Mouse (Mus musculus) bone marrow, adult 2 months (tissue): ENCODE measurements at regions not wholly inside any gene's neighbourhood (a gene's known extent, or its start where the extent isn't known, plus 50 kb on each side); places are given as distances from the start of the nearest gene placed in this dataset.

ENCODE experiments used
- H3K27ac ChIP-seq: fragments of 200-500 bp; 2 replicates; pipeline ENCODE4 v1.5.1; 2012; ENCODE audit warnings: low read depth, mild to moderate bottlenecking, control low read depth, inconsistent platforms, low read length; ENCODE audit not compliant: control insufficient read depth, poor library complexity, insufficient read depth
- H3K4me1 ChIP-seq: fragments of 200-500 bp; 2 replicates; pipeline ENCODE4 v1.6.1; 2011; ENCODE audit warnings: low read length; ENCODE audit not compliant: control insufficient read depth, insufficient read depth
- H3K4me3 ChIP-seq: fragments of 200-500 bp; replicated peaks from 2 replicates; pipeline ENCODE3; 2011; ENCODE audit warnings: mild to moderate bottlenecking, low read depth, low read length, control low read depth; ENCODE audit not compliant: control insufficient read depth
- CTCF ChIP-seq: fragments of 200-500 bp; IDR thresholded peaks from 2 replicates; pipeline ENCODE4 v1.5.1; 2011; ENCODE audit warnings: low read length, control low read depth; ENCODE audit not compliant: control insufficient read depth, insufficient read depth
- POLR2A ChIP-seq: fragments of 200-500 bp; IDR thresholded peaks from 2 replicates; pipeline ENCODE4 v1.6.1; 2011; ENCODE audit warnings: low read depth, mild to moderate bottlenecking, control low read depth, low read length, borderline replicate concordance; ENCODE audit not compliant: control insufficient read depth
- WGBS: fragments of 180-500 bp; shearing (Covaris S2); methylation state at CpG from one replicate; pipeline ENCODE4 v1.1.7; 2018; 5-methylcytosine and 5-hydroxymethylcytosine counted together

DNA sequence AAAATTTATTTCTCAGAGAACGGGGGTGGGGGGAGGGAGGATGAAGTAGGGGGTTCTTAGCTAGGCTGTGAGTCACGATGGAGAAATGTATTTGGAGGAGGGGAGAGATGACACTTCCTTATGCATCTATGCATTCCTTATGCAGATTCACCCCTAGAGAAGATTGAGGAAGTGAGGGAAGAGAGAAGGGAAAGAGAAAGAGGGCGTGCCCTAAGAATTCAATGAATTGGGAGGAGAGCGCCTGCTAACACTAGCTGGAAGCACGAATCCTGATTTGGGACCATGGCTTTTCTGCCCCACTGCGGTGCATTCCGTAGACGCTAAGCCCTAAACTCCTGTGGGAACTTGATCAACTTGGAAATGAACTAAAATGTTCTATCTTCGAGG is 56.1 kb downstream of the Foxi3 start:
- TF ChIP-seq CTCF (no peak), POLR2A (no peak)
- 12% methylated on average over 9 of the region's 9 CpGs for WGBS
- Histone ChIP-seq H3K4me1 (no peaks in the 10 kb centered on the region), H3K27ac (no peak overlapping the region), H3K4me3 (no peak overlapping the region)

DNA sequence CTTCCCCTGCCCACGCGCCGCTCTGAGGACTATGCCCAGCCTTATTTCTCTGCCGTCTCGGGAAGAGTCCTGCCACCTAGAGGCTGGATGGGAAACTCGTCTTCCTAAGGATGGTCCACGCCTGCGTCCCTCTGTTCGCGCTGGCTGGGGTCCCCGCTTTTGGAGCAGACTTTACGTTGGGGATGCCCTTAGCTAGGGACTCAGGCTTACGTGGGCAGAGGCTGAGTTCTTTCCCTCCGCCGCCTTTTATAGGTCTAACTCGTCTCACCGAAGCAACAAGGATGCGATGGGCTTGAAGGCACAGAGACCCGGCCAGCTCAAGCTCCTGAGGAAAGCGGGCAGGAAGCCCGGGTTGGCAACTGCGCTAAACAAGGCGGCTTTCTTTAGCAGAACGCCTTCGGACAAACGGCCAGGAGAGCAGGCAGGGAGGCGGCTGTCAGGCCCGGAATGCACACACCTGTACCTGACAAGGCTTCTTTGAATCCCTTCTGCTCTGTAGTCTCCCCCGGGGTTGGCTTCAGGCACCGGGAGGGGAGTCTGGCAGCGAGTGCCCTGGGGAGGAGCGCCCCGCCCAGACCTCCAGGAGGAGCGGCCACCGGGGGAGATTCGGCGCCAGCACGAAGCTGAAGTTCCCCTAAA is 56.6 kb downstream of the Foxi3 start:
- no peak overlapping the region for H3K27ac ChIP-seq
- H3K4me1 ChIP-seq = no peaks in the 10 kb centered on the region
- TF ChIP-seq POLR2A = no peak
- peak; percentile 52; the same call in 1 of the 2 replicates for TF ChIP-seq CTCF
- H3K4me3 ChIP-seq = no peak overlapping the region
- WGBS = under 1% methylated on average over 38 of the region's 38 CpGs

DNA sequence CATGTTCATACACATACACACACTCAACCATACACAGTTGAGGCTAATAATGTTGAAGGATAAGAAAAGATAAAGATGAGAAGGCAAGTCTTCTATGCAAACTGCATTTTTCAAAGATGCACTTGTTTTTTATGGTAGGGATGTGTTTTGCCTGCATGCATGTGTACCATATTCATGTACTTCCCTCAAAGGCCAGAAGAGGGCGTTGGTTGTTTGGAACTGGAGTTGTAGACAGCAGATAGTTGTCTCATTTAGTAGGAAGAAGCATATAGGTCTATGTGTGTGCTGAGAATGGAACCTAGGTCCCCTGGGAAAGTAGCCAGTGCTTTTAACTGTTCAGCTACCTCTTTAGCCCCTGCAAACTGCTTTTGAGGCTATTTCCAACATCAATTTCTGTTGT is 60.1 kb downstream of the Foxi3 start:
- Histone ChIP-seq H3K27ac (no peak overlapping the region), H3K4me1 (no peaks in the 10 kb centered on the region), H3K4me3 (no peak overlapping the region)
- 16% methylated on average over 1 of the region's 1 CpGs for WGBS
- no peak for TF ChIP-seq POLR2A
- TF ChIP-seq CTCF = no peak

DNA sequence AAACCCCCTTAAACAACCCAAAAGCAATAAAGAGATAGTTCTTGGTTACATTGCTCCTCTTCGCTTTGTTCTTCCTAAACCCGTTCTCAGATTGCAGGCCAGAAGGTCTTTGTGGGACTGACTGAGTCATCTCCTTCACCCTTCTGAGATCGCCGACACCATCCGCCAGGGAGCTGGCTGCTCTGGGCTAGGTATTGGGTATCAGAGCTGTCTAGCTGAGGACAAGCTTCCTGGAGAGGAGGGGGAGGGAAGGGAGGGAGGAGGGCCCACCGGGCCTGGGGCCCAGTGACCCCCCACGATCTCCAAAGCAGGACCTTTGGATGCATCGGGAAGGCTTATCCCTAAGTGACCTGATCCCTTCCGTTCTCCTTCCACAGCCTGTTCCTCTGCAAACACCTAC is 65.0 kb downstream of the Foxi3 start:
- no peak overlapping the region for H3K4me3 ChIP-seq
- WGBS = 79% methylated on average over 9 of the region's 9 CpGs
- no peaks in the 10 kb centered on the region for H3K4me1 ChIP-seq
- TF ChIP-seq CTCF (no peak), POLR2A (no peak)
- no peak overlapping the region for H3K27ac ChIP-seq

DNA sequence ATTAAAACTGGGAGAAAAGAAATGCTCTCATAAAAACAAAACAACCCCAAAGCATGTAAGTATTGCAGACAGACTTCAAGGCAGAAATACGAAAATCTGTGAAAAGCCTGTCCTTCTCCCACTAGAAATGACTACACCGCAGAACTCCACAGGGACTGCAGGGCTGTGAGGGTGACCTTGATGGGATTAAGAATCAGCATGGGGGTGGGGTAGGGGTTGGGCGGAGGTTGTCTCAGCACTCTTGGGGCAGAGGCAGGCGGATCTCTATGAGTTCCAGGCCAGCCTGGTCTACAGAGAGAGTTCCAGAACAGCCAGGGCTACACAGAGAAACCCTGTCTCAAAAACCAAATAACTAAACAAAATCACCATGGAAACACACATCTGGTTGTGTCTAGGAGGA is 69.1 kb downstream of the Foxi3 start:
- WGBS = 79% methylated on average over 4 of the region's 4 CpGs

DNA sequence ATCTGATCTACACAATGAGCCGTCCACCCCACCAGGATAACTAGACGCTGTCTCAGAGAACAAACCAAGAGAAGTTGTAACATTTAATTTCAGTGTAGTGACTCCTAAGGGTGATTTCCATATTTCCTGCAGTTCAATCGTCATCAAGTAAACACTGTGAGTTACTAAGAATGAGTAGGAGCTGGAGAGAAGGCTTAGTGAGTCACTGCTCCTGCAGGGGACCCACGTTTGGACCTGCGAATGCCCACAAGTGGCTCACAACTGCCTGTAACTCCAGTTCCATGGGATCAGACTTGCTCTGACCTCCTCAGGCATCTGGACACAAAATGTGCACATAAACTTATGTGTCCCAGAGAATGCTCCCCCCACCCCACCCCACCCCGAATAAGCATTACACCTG is 73.3 kb downstream of the Foxi3 start:
- Histone ChIP-seq H3K4me1 (no peaks in the 10 kb centered on the region), H3K27ac (no peak overlapping the region), H3K4me3 (no peak overlapping the region)
- TF ChIP-seq CTCF = no peak
- no peak for TF ChIP-seq POLR2A
- 74% methylated on average over 6 of the region's 6 CpGs for WGBS

More for the DNA sequence above, 69.1 kb downstream of the Foxi3 start:
- Histone ChIP-seq H3K4me3 (no peak overlapping the region), H3K27ac (no peak overlapping the region), H3K4me1 (no peaks in the 10 kb centered on the region)
- TF ChIP-seq POLR2A = no peak
- TF ChIP-seq CTCF = no peak

DNA sequence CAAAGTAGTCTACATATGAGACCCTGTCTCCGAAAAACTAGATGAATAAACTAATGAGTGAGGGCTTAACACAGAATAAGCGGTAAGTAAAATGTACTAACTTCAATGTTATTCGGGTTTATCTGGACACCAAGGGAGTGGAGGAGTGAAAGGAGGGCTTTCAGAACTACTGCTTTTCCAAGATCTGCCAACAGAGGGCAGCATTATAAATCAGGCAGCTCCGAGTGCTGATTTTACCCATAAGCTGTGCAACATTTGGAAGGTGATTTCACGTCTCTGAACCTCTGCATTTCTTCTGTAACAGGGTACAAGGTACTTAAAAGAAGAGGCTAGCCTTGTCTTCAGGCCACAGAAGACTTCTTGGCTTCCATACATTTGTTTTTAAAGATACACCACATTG is 74.2 kb downstream of the Foxi3 start:
- TF ChIP-seq CTCF = no peak
- Histone ChIP-seq H3K27ac (no peak overlapping the region), H3K4me3 (no peak overlapping the region), H3K4me1 (no peaks in the 10 kb centered on the region)
- WGBS = 69% methylated on average over 5 of the region's 5 CpGs

DNA sequence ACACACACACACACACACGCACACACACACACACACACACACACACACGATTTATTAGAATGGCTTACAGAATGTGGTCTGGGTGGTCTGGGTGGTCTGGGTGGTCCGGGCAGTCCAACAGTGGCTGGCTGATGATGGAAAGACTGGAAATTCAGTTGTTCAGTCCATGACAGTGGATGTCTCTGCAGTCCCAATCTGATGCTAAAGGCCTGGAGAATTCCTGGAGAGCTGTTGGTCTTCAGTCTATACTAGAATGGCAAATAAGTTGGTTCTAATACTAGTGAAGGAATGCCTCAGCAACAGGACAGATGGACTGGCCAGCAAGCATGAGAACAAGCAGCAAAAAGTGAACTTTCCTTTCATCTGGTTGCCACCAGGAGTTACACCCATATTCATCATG is 87.9 kb downstream of the Foxi3 start:
- Histone ChIP-seq H3K27ac (no peak overlapping the region), H3K4me1 (no peaks in the 10 kb centered on the region; the same call in 1 of the 2 replicates), H3K4me3 (no peak overlapping the region)
- TF ChIP-seq CTCF = no peak
- no peak for TF ChIP-seq POLR2A
- WGBS = 71% methylated on average over 3 of the region's 3 CpGs

DNA sequence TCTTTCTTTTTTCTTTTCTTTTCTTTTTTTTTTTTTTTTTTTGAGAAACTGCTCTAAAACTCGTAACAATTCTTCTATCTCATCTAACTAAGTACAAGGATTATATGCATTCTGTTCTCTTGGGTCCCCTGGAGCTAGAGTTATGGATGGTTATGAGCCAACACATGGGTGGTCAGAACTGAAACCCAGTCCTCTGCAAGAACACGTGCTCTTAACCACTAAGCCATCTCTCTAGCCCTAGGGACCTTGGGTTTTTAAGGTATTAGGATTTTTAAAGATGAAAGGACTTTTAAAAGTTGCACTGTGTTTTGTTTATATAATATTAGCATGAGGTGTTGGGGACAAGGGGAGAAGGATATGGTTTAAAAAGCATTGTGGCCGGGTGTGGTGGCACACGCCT is 88.9 kb downstream of the Foxi3 start:
- TF ChIP-seq CTCF (no peak), POLR2A (no peak)
- WGBS = 70% methylated on average over 4 of the region's 4 CpGs
- H3K27ac ChIP-seq = no peak overlapping the region
- peaks cover 1% of the 10 kb centered on the region; the same call in 1 of the 2 replicates for H3K4me1 ChIP-seq
- H3K4me3 ChIP-seq = no peak overlapping the region
